Mouse (Mus musculus) kidney, embryonic 14.5 days (tissue): ENCODE results near the gene Hist1h1a. TPM values are rescaled to one million over a fixed set of nuclear protein-coding genes. Genes with fewer than 3 reads are reported as not detected.
"Not testable (repeated sequence)": the region's sequence is repeated elsewhere in the genome, so short reads cannot be mapped to it uniquely, and the experiment has no call there.

Source experiments
- ATAC-seq: fragments of 200-750 bp; cut with Nextera tagmentation; 2 replicates; pipeline ENCODE4 v1.8.0; 2017; ENCODE audit warnings: moderate number of reproducible peaks, mild to moderate bottlenecking, moderate TSS enrichment, moderate library complexity; ENCODE audit not compliant: low FRiP score, low TSS enrichment
- H3K27ac ChIP-seq: fragments of 300-500 bp; sonication (generic); 2 replicates; pipeline ENCODE4 v1.5.1; 2014; ENCODE audit warnings: low read depth, mild to moderate bottlenecking, low read length, moderate library complexity, mixed read lengths
- H3K27me3 ChIP-seq: fragments of 300-500 bp; sonication (generic); 2 replicates; pipeline ENCODE4 v1.6.1; 2014; ENCODE audit warnings: mild to moderate bottlenecking, low read length; ENCODE audit not compliant: control insufficient read depth, insufficient read depth
- H3K36me3 ChIP-seq: fragments of 300-500 bp; sonication (generic); 2 replicates; pipeline ENCODE4 v1.6.1; 2014; ENCODE audit warnings: low read length, mixed read lengths; ENCODE audit not compliant: control insufficient read depth, insufficient read depth
- H3K4me1 ChIP-seq: fragments of 300-500 bp; sonication (generic); 2 replicates; pipeline ENCODE4 v1.6.1; 2014; ENCODE audit warnings: low read length, mixed read lengths; ENCODE audit not compliant: control insufficient read depth, insufficient read depth
- H3K4me2 ChIP-seq: fragments of 300-500 bp; sonication (generic); replicated peaks from 2 replicates; pipeline ENCODE4 v1.6.1; 2014; ENCODE audit warnings: low read depth, mild to moderate bottlenecking, low read length
- H3K4me3 ChIP-seq: fragments of 300-500 bp; sonication (generic); 2 replicates; pipeline ENCODE4 v1.5.1; 2014; ENCODE audit warnings: mild to moderate bottlenecking, low read length
- H3K9ac ChIP-seq: fragments of 300-500 bp; sonication (generic); 2 replicates; pipeline ENCODE4 v1.6.1; 2014; ENCODE audit warnings: low read depth, mild to moderate bottlenecking, low read length, moderate library complexity
- H3K9me3 ChIP-seq: fragments of 300-500 bp; sonication (generic); 2 replicates; pipeline ENCODE4 v1.6.1; 2016; ENCODE audit warnings: low read length; ENCODE audit not compliant: control insufficient read depth
- WGBS: fragments of 180-500 bp; shearing (Covaris S2); extraction: QIAGEN DNeasy Blood & Tissue Kit; methylation state at CpG from one replicate; pipeline ENCODE4 v1.1.7; 2014; 5-methylcytosine and 5-hydroxymethylcytosine counted together
- polyA plus RNA-seq: library from polyadenylated mRNA; unstranded; fragments of >200 nt; fragmentation: Nextera tagmentation; extraction: Ambion mirVana; gene quantifications from 2 replicates; pipeline ENCODE4 v1.2.1, GENCODE M21; 2014

The Hist1h1a gene
- polyA plus RNA-seq, 1 experiment from 2014 or later = 3.5 TPM

DNA sequence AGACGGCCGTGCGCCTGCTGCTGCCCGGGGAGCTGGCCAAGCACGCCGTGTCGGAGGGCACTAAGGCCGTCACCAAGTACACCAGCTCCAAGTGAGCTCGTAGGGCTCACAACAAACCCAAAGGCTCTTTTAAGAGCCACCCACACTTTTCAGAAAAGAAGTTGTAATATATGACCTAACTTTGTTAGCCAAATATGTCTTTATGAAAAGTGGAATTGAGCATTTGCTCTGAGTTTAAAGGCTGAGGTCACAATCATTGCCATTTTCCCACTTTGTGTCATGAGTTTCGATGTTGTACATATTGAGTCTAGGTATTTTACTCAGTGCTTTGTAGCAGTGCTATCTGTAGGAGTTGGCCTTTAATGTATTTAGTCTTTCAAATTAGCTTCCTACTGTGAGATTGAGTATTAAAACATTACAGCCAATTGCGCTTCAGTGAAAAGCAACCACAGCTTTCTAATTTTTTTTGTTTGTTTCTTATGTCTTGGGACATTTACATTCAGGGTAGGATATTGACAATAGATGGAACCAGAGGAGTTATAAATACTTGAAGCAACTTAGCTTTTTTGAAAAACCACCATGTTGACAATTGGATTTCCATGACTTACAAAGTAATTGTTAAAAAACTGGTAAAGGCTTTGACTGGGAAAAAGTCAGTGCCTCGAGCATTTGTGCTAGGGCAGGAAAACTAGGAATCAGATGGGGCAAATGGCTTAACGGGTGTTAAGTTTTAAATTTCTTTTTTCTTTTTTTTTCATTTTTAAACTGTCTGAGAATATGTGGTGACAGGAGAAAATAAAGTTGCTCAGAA lies 16.2 kb upstream of the Hist1h1a start:
- H3K4me2 ChIP-seq = peak overlapping the region; percentile 67
- H3K36me3 ChIP-seq = no peaks in the 10 kb centered on the region
- no peaks in the 10 kb centered on the region for H3K9me3 ChIP-seq
- peaks cover 14% of the 10 kb centered on the region; the same call in 1 of the 2 replicates for H3K4me1 ChIP-seq
- H3K9ac ChIP-seq = peak overlapping the region; percentile 56
- no peaks in the 10 kb centered on the region for H3K27me3 ChIP-seq
- peak overlapping the region; percentile 98 for H3K27ac ChIP-seq
- H3K4me3 ChIP-seq = peak overlapping the region; percentile 45
- 6% methylated on average over 10 of the region's 13 CpGs for WGBS
- ATAC-seq = 0 out of 2 replicates have a peak, but pooled peaks have one; percentile 1

DNA sequence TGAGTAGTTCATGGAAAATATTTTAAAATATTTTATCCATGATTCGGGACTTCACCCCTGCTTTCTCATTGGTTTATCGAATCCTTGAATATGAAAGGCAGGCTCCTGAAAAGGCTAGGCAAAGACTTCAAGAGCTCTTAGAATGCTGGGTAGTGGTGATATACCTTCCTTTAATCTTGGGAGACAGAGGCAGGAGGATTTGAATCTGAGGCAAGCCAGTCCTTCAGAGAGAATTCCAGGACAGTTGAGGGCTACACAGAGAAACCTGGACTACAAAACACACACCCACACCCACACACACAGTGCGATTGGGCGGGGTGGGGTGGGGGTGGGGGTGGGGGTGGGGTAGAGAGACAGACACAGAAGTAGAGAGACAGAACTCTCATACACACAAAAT lies 15.6 kb upstream of the Hist1h1a start:
- no peaks in the 10 kb centered on the region for H3K27me3 ChIP-seq
- H3K36me3 ChIP-seq = no peaks in the 10 kb centered on the region
- H3K4me2 ChIP-seq = peak overlapping the region; percentile 67
- WGBS = 10% methylated on average over 4 of the region's 4 CpGs
- H3K9ac ChIP-seq = peak overlapping the region; percentile 56; the same call in 1 of the 2 replicates
- H3K9me3 ChIP-seq = no peaks in the 10 kb centered on the region
- ATAC-seq = no peak
- peak overlapping the region; percentile 45; the same call in 1 of the 2 replicates for H3K4me3 ChIP-seq
- H3K4me1 ChIP-seq = peaks cover 14% of the 10 kb centered on the region; the same call in 1 of the 2 replicates
- H3K27ac ChIP-seq = peak overlapping the region; percentile 98

DNA sequence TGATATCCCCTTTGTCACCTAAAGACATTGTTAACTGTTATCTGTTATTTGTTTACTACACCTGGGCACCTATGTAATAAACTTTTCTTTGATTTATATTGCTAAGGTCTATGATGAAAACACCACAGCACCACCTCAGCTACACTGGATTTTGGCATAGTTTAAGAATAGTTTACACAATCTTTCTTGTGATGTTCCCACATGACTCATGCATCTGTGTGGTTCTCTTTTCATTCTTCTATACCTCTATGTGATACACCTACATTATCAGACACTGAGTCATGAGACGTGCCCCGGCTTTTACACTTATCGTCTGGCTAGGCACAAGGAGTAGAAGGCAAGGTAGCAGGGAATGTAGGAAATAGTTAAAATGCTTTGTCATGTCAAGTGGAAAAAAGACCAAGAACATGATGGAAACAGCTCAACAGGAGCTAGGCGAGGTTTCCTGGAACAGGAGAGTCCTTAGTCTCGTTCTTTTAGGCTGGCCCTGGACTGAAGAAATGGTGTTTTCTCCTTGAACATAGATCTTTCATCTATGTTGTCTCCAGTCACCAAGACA lies 13.8 kb upstream of the Hist1h1a start:
- H3K36me3 ChIP-seq = no peaks in the 10 kb centered on the region
- H3K9me3 ChIP-seq = no peaks in the 10 kb centered on the region
- H3K27me3 ChIP-seq = no peaks in the 10 kb centered on the region
- H3K27ac ChIP-seq = peak overlapping the region; percentile 92
- WGBS = 85% methylated on average over 5 of the region's 5 CpGs
- H3K9ac ChIP-seq = no peak overlapping the region
- no peak overlapping the region for H3K4me3 ChIP-seq
- ATAC-seq = no peak
- H3K4me2 ChIP-seq = no peak overlapping the region
- peaks cover 8% of the 10 kb centered on the region; the same call in 1 of the 2 replicates for H3K4me1 ChIP-seq

DNA sequence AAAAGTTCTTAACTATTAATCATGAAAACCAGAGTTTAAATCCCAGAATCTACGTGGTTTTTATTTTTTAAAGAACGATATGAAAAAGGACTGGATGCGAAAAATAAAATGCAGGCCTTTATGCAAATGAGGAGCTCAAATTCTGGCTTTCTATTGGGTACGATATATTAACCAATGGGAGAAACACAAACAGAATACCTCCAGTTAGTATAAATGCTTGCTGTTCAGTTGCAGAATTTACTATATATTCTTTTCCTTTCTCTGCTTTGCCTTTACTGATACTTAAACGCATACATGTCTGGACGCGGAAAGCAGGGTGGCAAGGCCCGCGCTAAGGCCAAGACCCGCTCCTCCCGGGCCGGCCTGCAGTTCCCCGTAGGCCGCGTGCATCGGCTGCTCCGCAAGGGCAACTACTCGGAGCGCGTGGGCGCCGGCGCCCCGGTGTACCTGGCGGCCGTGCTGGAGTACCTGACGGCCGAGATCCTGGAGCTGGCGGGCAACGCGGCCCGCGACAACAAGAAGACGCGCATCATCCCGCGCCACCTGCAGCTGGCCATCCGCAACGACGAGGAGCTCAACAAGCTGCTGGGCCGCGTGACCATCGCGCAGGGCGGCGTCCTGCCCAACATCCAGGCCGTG lies 12.5 kb upstream of the Hist1h1a start, which contains the start of gene Hist1h2ab:
TSS of gene Hist1h2ab (plus strand) at position 288 of the 639 bp plus-strand sequence.
- not testable (repeated sequence) for H3K4me1 ChIP-seq, H3K9me3 ChIP-seq, H3K27me3 ChIP-seq, H3K36me3 ChIP-seq
- under 1% methylated on average over 25 of the region's 47 CpGs for WGBS
- ATAC-seq = peak; percentile 50; the same call in 1 of the 2 replicates
- peak within 1 kb of the TSS; percentile 97 for H3K27ac ChIP-seq
- peak within 1 kb of the TSS; percentile 53 for H3K4me2 ChIP-seq
- H3K4me3 ChIP-seq = peak within 1 kb of the TSS; percentile 44
- peak within 1 kb of the TSS; percentile 70 for H3K9ac ChIP-seq

DNA sequence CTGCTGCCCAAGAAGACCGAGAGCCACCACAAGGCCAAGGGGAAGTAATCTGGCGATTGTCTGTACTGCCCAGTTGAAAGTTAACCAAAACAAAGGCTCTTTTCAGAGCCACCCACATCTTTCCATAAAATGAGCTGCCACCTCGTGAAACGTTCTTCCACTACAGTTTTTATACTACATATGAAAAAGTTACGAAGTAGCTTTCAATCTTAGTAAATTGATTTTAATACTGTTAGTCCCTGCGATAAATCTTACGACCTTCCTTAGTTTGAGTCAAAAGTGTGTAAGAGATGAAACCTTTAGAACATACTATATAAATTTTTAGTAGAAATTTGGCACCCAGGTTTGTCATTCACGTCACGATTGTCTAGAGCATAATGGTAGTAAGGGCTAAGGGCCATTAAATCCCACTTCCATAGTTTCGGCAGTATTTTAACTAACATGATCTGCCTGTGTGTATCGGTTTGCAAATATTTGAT lies 11.9 kb upstream of the Hist1h1a start:
- Histone ChIP-seq H3K4me2 (peak overlapping the region; percentile 53), H3K27ac (peak overlapping the region; percentile 97), H3K4me3 (peak overlapping the region; percentile 44), H3K9ac (peak overlapping the region; percentile 70), H3K9me3 (no peaks in the 10 kb centered on the region), H3K27me3 (no peaks in the 10 kb centered on the region), H3K4me1 (0 out of 2 replicates have a peak, but pooled peaks cover 8% of the 10 kb centered on the region), H3K36me3 (no peaks in the 10 kb centered on the region)
- WGBS = 1% methylated on average over 11 of the region's 11 CpGs
- peak; percentile 28; the same call in 1 of the 2 replicates for ATAC-seq

DNA sequence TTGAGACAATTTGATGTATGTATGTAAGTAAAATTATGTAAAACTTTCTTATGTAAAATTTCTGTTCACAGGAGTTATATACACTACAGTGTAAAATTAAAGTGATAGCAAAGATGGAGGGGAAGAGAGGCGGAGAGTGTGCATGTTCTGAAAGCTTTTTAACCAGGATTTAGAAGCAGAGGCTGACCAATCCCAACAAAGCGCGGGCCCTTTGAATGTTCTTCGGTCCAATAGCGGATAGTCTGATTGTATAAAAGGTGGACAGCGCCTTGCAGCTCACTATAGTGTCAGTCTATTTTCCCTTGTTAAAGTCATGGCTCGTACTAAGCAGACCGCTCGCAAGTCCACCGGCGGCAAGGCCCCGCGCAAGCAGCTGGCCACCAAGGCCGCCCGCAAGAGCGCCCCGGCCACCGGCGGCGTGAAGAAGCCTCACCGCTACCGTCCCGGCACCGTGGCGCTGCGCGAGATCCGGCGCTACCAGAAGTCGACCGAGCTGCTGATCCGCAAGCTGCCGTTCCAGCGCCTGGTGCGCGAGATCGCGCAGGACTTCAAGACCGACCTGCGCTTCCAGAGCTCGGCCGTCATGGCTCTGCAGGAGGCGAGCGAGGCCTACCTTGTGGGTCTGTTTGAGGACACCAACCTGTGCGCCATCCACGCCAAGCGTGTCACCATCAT lies 11.3 kb upstream of the Hist1h1a start, which contains the start of gene Hist1h3b:
TSS of gene Hist1h3b (plus strand) at position 201 of the 675 bp plus-strand sequence.
- under 1% methylated on average over 15 of the region's 47 CpGs for WGBS
- H3K4me1 ChIP-seq, H3K27me3 ChIP-seq, H3K9me3 ChIP-seq, H3K36me3 ChIP-seq: not testable (repeated sequence)
- H3K4me2 ChIP-seq = peak within 1 kb of the TSS; percentile 53
- peak within 1 kb of the TSS; percentile 97 for H3K27ac ChIP-seq
- H3K4me3 ChIP-seq = peak within 1 kb of the TSS; percentile 44
- peak within 1 kb of the TSS; percentile 70 for H3K9ac ChIP-seq
- ATAC-seq = peak; percentile 93

DNA sequence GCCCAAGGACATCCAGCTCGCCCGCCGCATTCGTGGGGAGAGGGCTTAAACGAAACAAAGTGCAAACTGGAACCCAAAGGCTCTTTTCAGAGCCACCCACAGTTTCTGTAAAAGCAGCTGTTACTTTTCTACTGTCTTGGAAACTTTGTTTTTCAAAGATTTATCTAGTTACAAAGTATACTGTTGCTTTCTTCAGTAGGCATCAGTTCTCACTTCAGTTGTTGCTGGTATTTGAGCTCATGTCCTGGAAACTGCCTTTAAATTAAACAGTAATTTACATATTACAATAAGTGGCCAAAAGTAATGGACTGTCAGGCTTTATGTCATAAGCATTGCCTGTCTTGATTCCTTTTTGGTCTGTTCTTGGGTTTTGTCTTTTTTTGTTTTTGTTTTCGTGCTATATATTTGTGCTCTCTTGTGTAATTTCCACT lies 10.7 kb upstream of the Hist1h1a start:
- no peaks in the 10 kb centered on the region for H3K27me3 ChIP-seq
- peak overlapping the region; percentile 85 for H3K27ac ChIP-seq
- WGBS = 9% methylated on average over 6 of the region's 6 CpGs
- no peaks in the 10 kb centered on the region for H3K9me3 ChIP-seq
- no peak for ATAC-seq
- no peaks in the 10 kb centered on the region for H3K36me3 ChIP-seq
- peak overlapping the region; percentile 60 for H3K9ac ChIP-seq
- H3K4me2 ChIP-seq = peak overlapping the region; percentile 41
- H3K4me3 ChIP-seq = peak overlapping the region; percentile 40
- 0 out of 2 replicates have a peak, but pooled peaks cover 10% of the 10 kb centered on the region for H3K4me1 ChIP-seq

DNA sequence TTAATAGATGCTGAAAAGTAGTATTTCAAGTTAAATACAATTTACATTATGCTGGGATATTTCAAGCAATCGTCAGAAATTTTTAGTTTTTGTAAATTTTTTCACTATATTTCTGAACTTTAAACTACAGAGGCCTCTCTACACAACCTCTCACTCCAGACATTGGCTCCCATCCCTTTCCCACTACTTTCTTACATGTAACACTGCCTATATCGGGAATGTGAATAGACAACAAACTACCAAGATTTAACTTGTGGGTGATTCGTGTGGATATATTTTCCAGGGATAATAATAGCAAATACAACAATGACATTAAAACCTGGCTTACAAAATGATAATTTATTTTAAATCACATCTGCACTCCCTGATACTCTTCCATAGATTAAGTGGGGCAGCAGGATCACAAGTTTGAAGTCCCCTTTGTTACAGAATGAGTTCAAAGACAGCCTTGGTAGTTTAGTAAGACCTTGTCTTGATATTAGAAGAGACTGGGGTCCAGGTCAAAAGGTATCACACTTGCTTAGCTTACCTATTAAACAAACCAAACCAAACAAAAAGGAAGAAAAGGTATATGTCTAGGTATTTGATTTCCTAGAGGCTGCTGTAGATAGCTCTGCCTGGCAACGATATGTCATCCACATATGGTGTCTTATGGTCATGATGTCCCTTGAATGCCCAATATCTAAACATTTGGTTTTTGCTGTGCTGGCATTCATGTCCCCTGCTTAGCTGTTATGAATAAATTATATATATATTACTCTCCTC lies 10.0 kb upstream of the Hist1h1a start:
- Histone ChIP-seq H3K4me2 (peak overlapping the region; percentile 41), H3K4me1 (0 out of 2 replicates have a peak, but pooled peaks cover 3% of the 10 kb centered on the region), H3K9ac (peak overlapping the region; percentile 60; the same call in 1 of the 2 replicates), H3K27me3 (no peaks in the 10 kb centered on the region), H3K36me3 (no peaks in the 10 kb centered on the region), H3K27ac (peak overlapping the region; percentile 85), H3K9me3 (no peaks in the 10 kb centered on the region), H3K4me3 (peak overlapping the region; percentile 40)
- ATAC-seq = no peak
- 61% methylated on average over 4 of the region's 4 CpGs for WGBS
